Mouse (Mus musculus) bone marrow macrophage, adult 2 months (primary cell): ENCODE data around the gene Sp6.

Experiments
- CTCF ChIP-seq: IDR thresholded peaks from 2 replicates; pipeline ENCODE4 v1.5.1; 2012; ENCODE audit warnings: low read depth, mild to moderate bottlenecking, low read length, moderate library complexity
- POLR2A ChIP-seq: IDR thresholded peaks from 2 replicates; pipeline ENCODE4 v1.6.1; 2012; ENCODE audit warnings: mild to moderate bottlenecking, low read depth, low read length, borderline replicate concordance

- no peak for TF ChIP-seq CTCF
- TF ChIP-seq POLR2A = no peak
These were observed 11.8 kb downstream of the Sp6 start for GRCm38 (mm10) chr11:97024977-97025376.
